Mouse (Mus musculus) liver, postnatal 0 days (tissue): ENCODE data around the gene Slc38a1.

Experiments
- CTCF ChIP-seq: sonication (generic); IDR thresholded peaks from 2 replicates; pipeline ENCODE4 v1.5.1; 2016; ENCODE audit warnings: antibody characterized with exemption, low read depth
- EP300 ChIP-seq: IDR thresholded peaks from 2 replicates; pipeline ENCODE4 v1.6.1; 2016; ENCODE audit warnings: antibody characterized with exemption, low read depth, mild to moderate bottlenecking

GRCm38 (mm10) chr15:96692401-96692800 is 49.7 kb upstream of the Slc38a1 start:
- TF ChIP-seq CTCF (no peak), EP300 (no peak)
